Mouse (Mus musculus): ENCODE measurements around the gene Astn2. TPM values are rescaled to one million over a fixed set of nuclear protein-coding genes. Genes with fewer than 3 reads are reported as not detected.

Gene Astn2
- polyA plus RNA-seq, 1 experiment: not detected

DNA sequence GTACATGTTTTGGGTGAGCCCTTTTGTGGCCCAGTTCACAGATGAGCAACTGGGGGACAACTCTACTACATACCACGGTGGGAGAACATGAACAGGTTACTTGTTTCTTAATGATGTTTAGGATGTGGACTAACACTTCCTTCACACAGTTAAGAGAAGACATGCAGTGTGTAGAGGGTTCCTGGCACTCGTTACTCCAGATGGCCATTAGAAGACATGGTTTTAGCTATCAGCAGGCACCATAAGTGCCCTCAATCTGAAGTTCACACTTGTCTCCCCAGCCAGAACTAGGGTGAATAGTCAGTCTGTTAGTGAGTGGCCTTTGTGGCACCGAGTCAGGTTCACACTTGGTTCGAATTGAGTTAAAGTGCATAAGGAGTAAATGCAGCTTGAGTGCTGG, 796.3 kb downstream of the Astn2 start:
- Histone ChIP-seq H3ac (ENCODE audit: control insufficient read depth, insufficient read length, low read depth) (no peak overlapping the region), H3K4me3 (ENCODE audit: insufficient read depth, poor library complexity, severe bottlenecking) (no peak overlapping the region), H3K27me3 (ENCODE audit: control insufficient read depth, insufficient read depth, insufficient read length) (no peaks in the 10 kb centered on the region), H3K36me3 (ENCODE audit: control insufficient read depth, insufficient read depth) (peaks cover 17% of the 10 kb centered on the region), H3K79me2 (ENCODE audit: control insufficient read depth, insufficient read depth) (peaks cover 80% of the 10 kb centered on the region), H3K79me3 (ENCODE audit: low read depth) (peaks cover 67% of the 10 kb centered on the region)
- no peak for TF ChIP-seq USF1 (IDR thresholded peaks at IDR 0.05; ENCODE audit: low read depth)
- TF ChIP-seq MYOG (IDR thresholded peaks at IDR 0.05; ENCODE audit: control insufficient read depth, extremely low read depth, insufficient read length): no peak
- TF ChIP-seq CTCF (IDR thresholded peaks at IDR 0.05; ENCODE audit: control insufficient read depth, insufficient read depth, insufficient read length): no peak
- TF ChIP-seq CEBPB (IDR thresholded peaks at IDR 0.05; ENCODE audit: low read depth): no peak
- TF ChIP-seq MAX (IDR thresholded peaks at IDR 0.05): no peak
- TF ChIP-seq FOSL1 (IDR thresholded peaks at IDR 0.05; ENCODE audit: insufficient read depth, low read length, poor library complexity, severe bottlenecking): no peak
- TF ChIP-seq MYOD1 (IDR thresholded peaks at IDR 0.05; ENCODE audit: control insufficient read depth, insufficient read length, low read depth): no peak

DNA sequence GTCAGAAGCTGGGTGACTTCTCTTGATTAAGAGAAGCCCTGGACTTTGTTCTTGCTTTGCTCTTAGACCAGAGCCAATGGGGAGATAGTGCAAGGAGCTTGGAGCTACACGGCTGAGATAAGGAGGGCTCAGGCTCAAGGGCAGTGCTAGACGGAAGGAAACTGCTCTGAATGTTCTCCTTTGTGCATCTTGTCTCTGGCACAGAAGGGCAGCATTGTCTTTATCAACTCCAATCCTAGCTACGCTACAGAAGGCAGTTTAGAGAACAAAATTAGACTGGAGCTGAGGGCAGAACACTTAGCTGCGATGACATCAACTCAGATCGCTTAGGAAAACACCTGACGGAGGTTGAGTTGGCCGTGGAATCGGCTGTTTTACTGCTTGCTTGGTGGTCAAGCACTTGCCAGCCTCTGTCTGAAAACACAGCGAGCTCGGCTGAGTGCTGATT, 797.2 kb downstream of the Astn2 start:
- TF ChIP-seq CTCF (IDR thresholded peaks at IDR 0.05; ENCODE audit: control insufficient read depth, insufficient read depth, insufficient read length) (no peak), MAX (IDR thresholded peaks at IDR 0.05) (no peak), MYOG (IDR thresholded peaks at IDR 0.05; ENCODE audit: control insufficient read depth, extremely low read depth, insufficient read length) (no peak), CEBPB (IDR thresholded peaks at IDR 0.05; ENCODE audit: low read depth) (no peak)
- Histone ChIP-seq H3K36me3 (ENCODE audit: control insufficient read depth, insufficient read depth) (peaks cover 11% of the 10 kb centered on the region), H3K27me3 (ENCODE audit: control insufficient read depth, insufficient read depth, insufficient read length) (no peaks in the 10 kb centered on the region), H3K79me2 (ENCODE audit: control insufficient read depth, insufficient read depth) (peaks cover 74% of the 10 kb centered on the region), H3K79me3 (ENCODE audit: low read depth) (peaks cover 65% of the 10 kb centered on the region), H3ac (ENCODE audit: control insufficient read depth, insufficient read length, low read depth) (no peak overlapping the region), H3K4me3 (ENCODE audit: insufficient read depth, poor library complexity, severe bottlenecking) (no peak overlapping the region)

DNA sequence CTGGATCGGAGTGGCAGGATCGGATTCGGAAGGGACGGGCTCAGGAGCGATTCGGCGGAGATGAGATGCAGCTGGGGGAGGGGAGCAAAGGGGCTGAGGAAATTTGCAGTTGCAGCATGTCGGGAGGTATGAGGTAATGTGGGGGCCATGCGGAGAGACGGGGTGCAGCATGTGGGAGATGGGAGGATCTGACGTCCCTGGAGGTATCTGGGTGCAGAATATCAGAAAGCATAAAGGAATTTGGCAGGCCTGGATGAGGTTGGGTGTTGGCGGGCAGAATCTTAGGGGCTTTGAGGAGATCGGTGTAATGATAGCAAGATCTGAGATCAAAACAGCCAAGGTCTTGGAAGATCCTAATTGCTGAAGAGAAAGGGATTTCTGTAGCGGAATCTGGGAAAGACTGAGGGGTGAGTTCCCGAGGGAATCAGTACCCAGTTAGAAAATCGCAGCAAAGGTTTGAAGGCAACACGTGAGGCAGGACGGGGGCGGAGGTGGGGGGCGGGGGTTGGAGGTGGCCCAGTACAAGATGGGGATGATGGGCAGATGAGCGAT, 799.2 kb downstream of the Astn2 start:
- TF ChIP-seq CTCF (IDR thresholded peaks at IDR 0.05; ENCODE audit: control insufficient read depth, insufficient read depth, insufficient read length) (no peak), USF1 (IDR thresholded peaks at IDR 0.05; ENCODE audit: low read depth) (peak; percentile 25), FOSL1 (IDR thresholded peaks at IDR 0.05; ENCODE audit: insufficient read depth, low read length, poor library complexity, severe bottlenecking) (no peak), MYOD1 (IDR thresholded peaks at IDR 0.05; ENCODE audit: control insufficient read depth, insufficient read length, low read depth) (no peak), MAX (IDR thresholded peaks at IDR 0.05) (no peak), CEBPB (IDR thresholded peaks at IDR 0.05; ENCODE audit: low read depth) (no peak)
- Histone ChIP-seq H3ac (ENCODE audit: control insufficient read depth, insufficient read length, low read depth) (peak overlapping the region; percentile 67), H3K79me3 (ENCODE audit: low read depth) (peaks cover 49% of the 10 kb centered on the region)

DNA sequence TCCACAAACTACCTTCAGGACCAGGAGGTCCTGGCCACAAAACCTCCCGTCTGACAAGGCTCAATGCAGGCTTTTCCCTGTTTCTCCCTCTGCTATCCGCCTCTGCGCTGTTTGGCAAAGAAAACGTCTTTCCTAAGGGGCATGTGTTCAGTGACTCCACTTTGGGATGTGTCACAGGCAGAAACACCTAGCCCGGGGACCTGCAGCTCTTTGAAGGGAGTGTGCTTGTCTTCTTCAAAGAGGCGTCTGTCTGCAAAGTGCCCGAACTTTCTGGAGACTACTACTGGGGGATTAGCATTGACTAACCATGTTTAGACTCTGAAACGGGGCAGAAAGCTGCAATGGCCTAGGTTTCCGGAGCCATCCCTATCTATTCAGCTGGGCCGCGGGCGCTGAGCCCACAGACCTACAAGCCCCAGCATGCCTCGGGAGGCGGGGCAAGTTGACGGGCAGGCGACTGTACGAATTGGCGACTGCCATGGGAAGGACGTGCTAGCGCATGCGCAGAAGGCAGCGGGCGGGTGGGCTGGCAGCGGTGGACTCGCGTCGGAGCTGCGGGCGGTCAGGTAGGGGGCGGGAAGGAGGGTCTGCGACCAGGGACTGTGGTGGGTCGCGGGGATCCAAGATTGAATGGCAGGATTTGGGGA, 799.8 kb downstream of the Astn2 start, which contains the start of gene Trim32:
TSS of gene Trim32 (plus strand) at position 483 of the 647 bp plus-strand sequence.
- TF ChIP-seq USF1 (IDR thresholded peaks at IDR 0.05; ENCODE audit: low read depth) (no peak), CTCF (IDR thresholded peaks at IDR 0.05; ENCODE audit: control insufficient read depth, insufficient read depth, insufficient read length) (no peak), MAX (IDR thresholded peaks at IDR 0.05) (no peak), MYOD1 (IDR thresholded peaks at IDR 0.05; ENCODE audit: control insufficient read depth, insufficient read length, low read depth) (no peak), FOSL1 (IDR thresholded peaks at IDR 0.05; ENCODE audit: insufficient read depth, low read length, poor library complexity, severe bottlenecking) (no peak), CEBPB (IDR thresholded peaks at IDR 0.05; ENCODE audit: low read depth) (no peak), MYOG (IDR thresholded peaks at IDR 0.05; ENCODE audit: control insufficient read depth, extremely low read depth, insufficient read length) (no peak)
- Histone ChIP-seq H3ac (ENCODE audit: control insufficient read depth, insufficient read length, low read depth) (peak within 1 kb of the TSS; percentile 67), H3K79me3 (ENCODE audit: low read depth) (peaks cover 44% of the 10 kb centered on the region), H3K36me3 (ENCODE audit: control insufficient read depth, insufficient read depth) (no peaks in the 10 kb centered on the region), H3K79me2 (ENCODE audit: control insufficient read depth, insufficient read depth) (peaks cover 48% of the 10 kb centered on the region), H3K27me3 (ENCODE audit: control insufficient read depth, insufficient read depth, insufficient read length) (no peaks in the 10 kb centered on the region), H3K4me3 (ENCODE audit: insufficient read depth, poor library complexity, severe bottlenecking) (peak within 1 kb of the TSS; percentile 87)

More for the DNA sequence above, 799.2 kb downstream of the Astn2 start:
- Histone ChIP-seq H3K36me3 (ENCODE audit: control insufficient read depth, insufficient read depth) (peaks cover 4% of the 10 kb centered on the region), H3K4me3 (ENCODE audit: insufficient read depth, poor library complexity, severe bottlenecking) (peak overlapping the region; percentile 87), H3K27me3 (ENCODE audit: control insufficient read depth, insufficient read depth, insufficient read length) (no peaks in the 10 kb centered on the region), H3K79me2 (ENCODE audit: control insufficient read depth, insufficient read depth) (peaks cover 54% of the 10 kb centered on the region)

- Histone ChIP-seq H3K79me2 (ENCODE audit: control insufficient read depth, insufficient read depth) (no peaks in the 10 kb centered on the region), H3K36me3 (ENCODE audit: control insufficient read depth, insufficient read depth) (no peaks in the 10 kb centered on the region), H3K27me3 (ENCODE audit: control insufficient read depth, insufficient read depth, insufficient read length) (no peaks in the 10 kb centered on the region), H3K79me3 (ENCODE audit: low read depth) (no peaks in the 10 kb centered on the region), H3K4me3 (ENCODE audit: insufficient read depth, poor library complexity, severe bottlenecking) (no peak overlapping the region), H3ac (ENCODE audit: control insufficient read depth, insufficient read length, low read depth) (no peak overlapping the region)
- TF ChIP-seq CEBPB (IDR thresholded peaks at IDR 0.05; ENCODE audit: low read depth): no peak
- TF ChIP-seq MYOG (IDR thresholded peaks at IDR 0.05; ENCODE audit: control insufficient read depth, extremely low read depth, insufficient read length): no peak
- TF ChIP-seq CTCF (IDR thresholded peaks at IDR 0.05; ENCODE audit: control insufficient read depth, insufficient read depth, insufficient read length): no peak
- TF ChIP-seq FOSL1 (IDR thresholded peaks at IDR 0.05; ENCODE audit: insufficient read depth, low read length, poor library complexity, severe bottlenecking): no peak
- no peak for TF ChIP-seq USF1 (IDR thresholded peaks at IDR 0.05; ENCODE audit: low read depth)
- TF ChIP-seq MAX (IDR thresholded peaks at IDR 0.05): no peak
- TF ChIP-seq MYOD1 (IDR thresholded peaks at IDR 0.05; ENCODE audit: control insufficient read depth, insufficient read length, low read depth): no peak
Observed at GRCm38 (mm10) chr4:65594601-65595369, 809.6 kb downstream of the Astn2 start.
